Comparison of ENCODE assay signal across 17 mouse cellular contexts in the genomic region with DNA sequence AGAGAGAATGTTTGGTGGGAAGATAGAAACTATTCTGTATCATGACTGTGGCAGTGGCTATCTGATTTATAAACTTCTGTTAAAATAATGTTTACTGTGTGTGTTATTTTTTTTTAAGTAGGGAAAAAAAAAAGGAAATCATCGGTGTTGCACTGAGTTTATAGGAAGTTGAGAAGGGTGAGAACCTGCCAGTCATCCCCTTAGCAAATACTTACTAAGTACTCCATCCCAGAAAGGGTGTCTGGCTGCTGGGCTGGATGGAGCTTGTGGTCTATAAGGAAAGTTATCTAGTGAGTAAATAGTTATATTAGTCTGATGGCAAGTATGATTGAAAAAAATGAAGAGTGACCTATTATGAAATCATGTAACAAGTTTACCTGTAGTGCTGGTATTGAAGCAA.
"Had no signal": no experiment of that assay in that cellular context is flagged by ENCODE, and none has a peak within 500 bp of the region (broad histone marks: within the 10 kb centered on the region; RNA-seq: fewer than 3 reads in every experiment).

No protein-coding gene starts in this region.

- DNase-seq: lung, adult 18-20 months; lung, embryonic 14.5 days; lung, postnatal 10 days; lung, postnatal 4 days; right cerebral cortex, postnatal 14 days; spleen, adult 18-20 months; thymus, adult 18-20 months; thymus, postnatal 25 days; thymus, postnatal 4 days had no signal

- H3K4me2 ChIP-seq: liver, embryonic 12.5 days; lung, embryonic 14.5 days; midbrain, embryonic 12.5 days; midbrain, embryonic 15.5 days; neural tube, embryonic 13.5 days; neural tube, embryonic 15.5 days had no signal

- H3K4me1 ChIP-seq: liver, embryonic 12.5 days; midbrain, embryonic 12.5 days; midbrain, embryonic 15.5 days; neural tube, embryonic 13.5 days; neural tube, embryonic 15.5 days had no signal

- H3K27me3 ChIP-seq: liver, embryonic 12.5 days; megakaryocyte, embryonic 14.5 days; midbrain, embryonic 12.5 days; midbrain, embryonic 15.5 days; neural tube, embryonic 13.5 days; neural tube, embryonic 15.5 days had no signal

- H3K4me3 ChIP-seq: liver, embryonic 12.5 days; megakaryocyte, embryonic 14.5 days; midbrain, embryonic 12.5 days; midbrain, embryonic 15.5 days; myocyte; neural tube, embryonic 13.5 days; neural tube, embryonic 15.5 days had no signal

- H3K36me3 ChIP-seq: liver, embryonic 12.5 days; midbrain, embryonic 12.5 days; midbrain, embryonic 15.5 days; neural tube, embryonic 13.5 days; neural tube, embryonic 15.5 days had no signal

- H3K9me3 ChIP-seq: liver, embryonic 12.5 days; megakaryocyte, embryonic 14.5 days; midbrain, embryonic 12.5 days; midbrain, embryonic 15.5 days; neural tube, embryonic 13.5 days; neural tube, embryonic 15.5 days had no signal

- ATAC-seq: liver, embryonic 12.5 days; midbrain, embryonic 15.5 days had no signal

- H3K27ac ChIP-seq: liver, embryonic 12.5 days; liver, embryonic 14.5 days; midbrain, embryonic 12.5 days; midbrain, embryonic 15.5 days; neural tube, embryonic 13.5 days; neural tube, embryonic 15.5 days had no signal

- H3K9ac ChIP-seq: liver, embryonic 12.5 days; liver, embryonic 14.5 days; lung, embryonic 14.5 days; midbrain, embryonic 12.5 days; midbrain, embryonic 15.5 days; neural tube, embryonic 13.5 days; neural tube, embryonic 15.5 days had no signal
